Mouse (Mus musculus): ENCODE measurements at regions not wholly inside any gene's neighbourhood (a gene's known extent, or its start where the extent isn't known, plus 50 kb on each side); places are given as distances from the start of the nearest gene placed in this dataset.

GRCm38 (mm10) chr13:110574764-110575471 is 180.1 kb downstream of the Plk2 start:
- intact Hi-C loops (cut with DNase I), result no loop called here
- no peak for DNase-seq

- intact Hi-C loops (cut with DNase I), result no loop called here
- DNase-seq, result no peak
These were observed 183.3 kb downstream of the Plk2 start for GRCm38 (mm10) chr13:110578159-110578558.

GRCm38 (mm10) chr13:110580166-110580565 is 185.3 kb downstream of the Plk2 start:
- no peak for DNase-seq
- intact Hi-C loops (cut with DNase I), result no loop called here

GRCm38 (mm10) chr13:110580570-110580969 is 185.7 kb downstream of the Plk2 start:
- DNase-seq, result no peak
- intact Hi-C loops (cut with DNase I), result no loop called here

GRCm38 (mm10) chr13:110584765-110585164 is 189.9 kb downstream of the Plk2 start:
- intact Hi-C loops (cut with DNase I), result no loop called here
- no peak for DNase-seq

- no peak for DNase-seq
- intact Hi-C loops (cut with DNase I), result no loop called here
These were observed 199.8 kb downstream of the Plk2 start for GRCm38 (mm10) chr13:110594630-110595029.

- intact Hi-C loops (cut with DNase I), result no loop called here
- no peak for DNase-seq
These were observed 204.8 kb downstream of the Plk2 start for GRCm38 (mm10) chr13:110599666-110600065.

- intact Hi-C loops (cut with DNase I), result no loop called here
- no peak for DNase-seq
These were observed 205.5 kb downstream of the Plk2 start for GRCm38 (mm10) chr13:110600377-110600776.

GRCm38 (mm10) chr13:110601352-110601751 is 206.5 kb downstream of the Plk2 start:
- no peak for DNase-seq
- intact Hi-C loops (cut with DNase I), result no loop called here

- intact Hi-C loops (cut with DNase I), result no loop called here
- DNase-seq, result no peak
These were observed 207.0 kb downstream of the Plk2 start for GRCm38 (mm10) chr13:110601840-110602239.

GRCm38 (mm10) chr13:110602894-110603293 is 208.0 kb downstream of the Plk2 start:
- intact Hi-C loops (cut with DNase I), result no loop called here
- no peak for DNase-seq

- intact Hi-C loops (cut with DNase I), result no loop called here
- no peak for DNase-seq
These were observed 224.2 kb downstream of the Plk2 start for GRCm38 (mm10) chr13:110619010-110619409.

- no peak for DNase-seq
- intact Hi-C loops (cut with DNase I), result no loop called here
These were observed 232.3 kb downstream of the Plk2 start for GRCm38 (mm10) chr13:110627136-110627535.

GRCm38 (mm10) chr13:110627732-110628131 is 232.9 kb downstream of the Plk2 start:
- intact Hi-C loops (cut with DNase I), result no loop called here
- no peak for DNase-seq

GRCm38 (mm10) chr13:110628201-110628600 is 233.4 kb downstream of the Plk2 start:
- intact Hi-C loops (cut with DNase I), result no loop called here
- DNase-seq, result no peak

GRCm38 (mm10) chr13:110633261-110633781 is 238.5 kb downstream of the Plk2 start:
- no peak for DNase-seq
- intact Hi-C loops (cut with DNase I), result loop anchor here (5.0 kb wide), 1 partner anchor 334 kb away; no protein-coding TSS in a partner anchor

- intact Hi-C loops (cut with DNase I), result loop anchor here (5.0 kb wide), 1 partner anchor 333 kb away; no protein-coding TSS in a partner anchor
- DNase-seq, result no peak
These were observed 239.1 kb downstream of the Plk2 start for GRCm38 (mm10) chr13:110633899-110634298.

- intact Hi-C loops (cut with DNase I), result no loop called here
- DNase-seq, result no peak
These were observed 247.9 kb downstream of the Plk2 start for GRCm38 (mm10) chr13:110642792-110643191.

- DNase-seq, result peak; percentile 31 to 44
- intact Hi-C loops (cut with DNase I), result no loop called here
These were observed 248.5 kb downstream of the Plk2 start for GRCm38 (mm10) chr13:110643198-110643896.

GRCm38 (mm10) chr13:110643897-110644213 is 249.0 kb downstream of the Plk2 start:
- no peak for DNase-seq
- intact Hi-C loops (cut with DNase I), result no loop called here

- no peak for DNase-seq
- intact Hi-C loops (cut with DNase I), result no loop called here
These were observed 254.5 kb downstream of the Plk2 start for GRCm38 (mm10) chr13:110649378-110649777.

- intact Hi-C loops (cut with DNase I), result no loop called here
- DNase-seq, result no peak
These were observed 255.1 kb downstream of the Plk2 start for GRCm38 (mm10) chr13:110649870-110650497.
